Mouse (Mus musculus): ENCODE measurements around the gene Ltbp1. TPM values are rescaled to one million over a fixed set of nuclear protein-coding genes. Genes with fewer than 3 reads are reported as not detected.

The Ltbp1 gene
- total RNA-seq (2023), result 1 to 10 TPM; 1.9 TPM

DNA sequence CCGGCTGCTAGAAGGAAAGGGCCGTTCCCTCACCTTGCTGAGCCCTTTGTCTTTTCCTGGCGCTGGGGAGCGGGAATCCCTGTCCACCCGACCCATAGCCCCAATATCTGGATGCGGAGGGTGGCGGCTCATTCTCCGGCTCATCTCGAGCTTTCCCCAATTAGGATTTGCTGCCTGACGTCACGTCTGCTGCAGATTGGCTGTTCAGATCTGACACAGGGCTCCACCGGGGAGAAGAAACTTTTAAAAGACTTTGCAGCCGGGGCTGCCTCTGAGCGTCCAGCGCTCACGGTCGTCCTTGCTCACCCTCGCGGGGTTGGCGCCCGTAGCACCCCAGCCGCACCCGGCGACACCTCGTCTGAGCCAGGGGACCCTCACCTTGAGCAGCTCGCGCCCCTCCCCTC, at the start of gene Ltbp1:
Ltbp1 (plus strand) TSS at position 288 of the 404 bp plus-strand sequence.

DNA sequence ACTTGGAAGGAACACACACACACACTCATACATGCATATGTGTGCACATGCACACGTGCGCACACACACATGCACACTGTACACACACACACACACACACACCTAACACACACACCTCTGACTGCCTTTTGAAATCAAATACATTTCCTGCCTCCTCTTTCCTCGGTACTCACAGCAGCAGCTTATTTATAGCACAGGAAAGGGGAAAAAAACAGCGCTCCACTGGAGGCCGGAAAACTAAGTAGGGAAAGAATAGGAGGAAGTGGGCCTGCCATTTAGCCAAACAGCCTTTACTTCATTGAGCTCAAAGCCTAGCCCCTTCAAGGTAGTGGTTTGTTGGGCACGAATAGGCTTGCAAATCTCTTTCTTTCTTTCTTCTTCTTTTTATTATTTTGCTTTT, 430.2 kb downstream of the Ltbp1 start, which contains the start of gene Rasgrp3:
Rasgrp3 (plus strand) TSS at position 298 of the 400 bp plus-strand sequence.

Data from T-cell, adult 66 days (primary cell).